Mouse (Mus musculus): ENCODE measurements around the gene Rab25. TPM values are rescaled to one million over a fixed set of nuclear protein-coding genes. Genes with fewer than 3 reads are reported as not detected.
"Not testable (repeated sequence)": the region's sequence is repeated elsewhere in the genome, so short reads cannot be mapped to it uniquely, and the experiment has no call there.

The Rab25 gene
- total RNA-seq (2017) = not detected in 2 replicates

- no peak for ATAC-seq (replicated peaks in 1 of 2; ENCODE audit: insufficient read depth in 1 of 2, low FRiP score in 2 of 2, low TSS enrichment in 1 of 2, low read depth in 1 of 2, poor library complexity in 2 of 2, severe bottlenecking in 2 of 2)
Measured at GRCm38 (mm10) chr3:88548180-88548917, at the start of gene Rab25. Gene Rab25 (minus strand): TSS chr3:88548300.

GRCm38 (mm10) chr3:88596547-88596946, 48.4 kb upstream of the Rab25 start:
- not testable (repeated sequence) for ATAC-seq (replicated peaks in 1 of 2; ENCODE audit: insufficient read depth in 1 of 2, low FRiP score in 2 of 2, low TSS enrichment in 1 of 2, low read depth in 1 of 2, poor library complexity in 2 of 2, severe bottlenecking in 2 of 2)

DNA sequence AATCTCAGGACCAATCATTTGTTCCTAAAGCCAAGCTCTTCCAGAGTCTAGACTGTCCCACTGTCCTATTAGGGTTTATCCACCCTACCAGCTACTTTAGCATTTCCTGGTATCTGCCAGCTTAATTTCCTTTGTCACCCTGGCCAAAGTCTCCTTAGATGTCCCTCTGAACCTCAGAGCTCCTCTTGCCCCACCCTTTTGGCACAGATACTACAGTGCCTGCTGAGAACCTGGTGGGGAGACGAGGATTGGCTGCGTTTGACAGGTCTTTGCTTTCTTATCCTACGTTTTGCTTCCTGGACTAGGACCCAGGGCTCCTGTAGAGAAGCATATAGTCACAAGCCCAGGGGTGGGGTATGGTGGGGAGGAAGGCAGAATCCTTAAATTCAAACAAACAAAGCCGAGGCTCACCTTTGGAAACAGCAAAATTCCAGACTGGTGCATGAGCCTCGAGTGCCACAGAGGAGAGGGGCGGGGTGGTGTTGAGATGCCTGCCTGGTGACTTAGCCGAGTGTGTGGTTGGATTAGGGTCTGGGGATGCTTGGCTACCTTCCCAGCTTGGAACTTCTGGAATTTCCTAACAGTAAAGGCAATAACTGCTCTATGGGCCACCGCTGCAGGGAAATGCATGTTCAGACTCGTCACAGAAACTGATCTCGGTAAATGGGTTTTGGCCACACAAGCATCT, 45.9 kb upstream of the Rab25 start:
- no peak for ATAC-seq (replicated peaks in 1 of 2; ENCODE audit: insufficient read depth in 1 of 2, low FRiP score in 2 of 2, low TSS enrichment in 1 of 2, low read depth in 1 of 2, poor library complexity in 2 of 2, severe bottlenecking in 2 of 2)

DNA sequence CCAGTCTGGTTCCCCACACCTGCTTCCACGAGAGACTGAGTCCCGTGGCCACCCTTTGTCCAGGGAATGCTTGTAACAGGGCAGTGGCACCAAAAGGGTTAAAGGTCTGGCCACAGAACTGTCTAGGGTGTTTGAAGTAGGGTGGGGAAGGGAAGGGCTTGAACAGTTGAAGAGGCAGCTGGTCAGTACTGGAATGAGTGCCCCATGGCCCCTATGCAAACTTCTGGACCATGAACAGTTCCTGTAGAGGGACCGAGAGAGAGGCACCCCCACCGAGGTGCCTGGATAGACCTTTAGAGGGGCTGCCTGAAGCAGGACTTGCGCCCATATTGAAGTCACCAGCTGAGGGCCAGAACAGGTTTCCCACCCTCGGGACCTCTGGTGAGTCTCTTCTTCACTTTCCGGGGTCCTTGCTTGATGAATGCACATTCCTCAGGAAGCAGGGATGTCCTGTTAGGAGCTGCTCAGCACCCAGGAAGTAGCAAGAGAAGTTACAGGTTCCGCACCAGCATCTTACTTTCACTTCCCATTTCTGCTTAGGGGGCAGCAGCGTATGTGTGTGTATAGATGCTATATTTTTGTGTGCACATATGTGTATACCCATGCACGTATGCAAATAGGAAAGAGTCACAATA, 45.0 kb upstream of the Rab25 start:
- ATAC-seq (replicated peaks in 1 of 2; ENCODE audit: insufficient read depth in 1 of 2, low FRiP score in 2 of 2, low TSS enrichment in 1 of 2, low read depth in 1 of 2, poor library complexity in 2 of 2, severe bottlenecking in 2 of 2) = no peak; a peak in 1 of 4 replicates

GRCm38 (mm10) chr3:88591950-88592731, 44.0 kb upstream of the Rab25 start:
- ATAC-seq (replicated peaks in 1 of 2; ENCODE audit: insufficient read depth in 1 of 2, low FRiP score in 2 of 2, low TSS enrichment in 1 of 2, low read depth in 1 of 2, poor library complexity in 2 of 2, severe bottlenecking in 2 of 2) = peak; percentile 42 to 63; a peak in 2 of 4 replicates

- ATAC-seq (replicated peaks in 1 of 2; ENCODE audit: insufficient read depth in 1 of 2, low FRiP score in 2 of 2, low TSS enrichment in 1 of 2, low read depth in 1 of 2, poor library complexity in 2 of 2, severe bottlenecking in 2 of 2) = no peak
Measured at GRCm38 (mm10) chr3:88591044-88591443, 42.9 kb upstream of the Rab25 start.

DNA sequence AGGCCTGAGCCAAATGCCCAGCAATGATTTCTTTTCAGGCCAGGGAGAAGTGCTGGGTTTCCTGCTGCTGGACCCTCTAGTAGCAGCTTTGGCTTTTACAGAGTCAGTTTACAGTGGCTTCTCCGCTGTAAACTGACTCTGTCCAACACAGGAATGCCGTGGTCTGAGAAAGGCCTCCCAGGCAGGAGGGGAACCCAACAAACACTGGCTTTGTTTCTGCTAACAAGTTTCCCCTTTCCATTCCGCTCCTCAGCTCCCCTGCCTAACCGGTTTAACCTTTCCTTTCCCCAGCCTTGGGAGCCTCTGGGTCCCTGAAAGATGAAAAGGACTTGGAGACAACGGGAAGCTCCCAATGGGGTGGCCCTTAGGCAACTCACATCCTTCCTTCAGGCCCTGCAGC, 42.1 kb upstream of the Rab25 start:
- no peak for ATAC-seq (replicated peaks in 1 of 2; ENCODE audit: insufficient read depth in 1 of 2, low FRiP score in 2 of 2, low TSS enrichment in 1 of 2, low read depth in 1 of 2, poor library complexity in 2 of 2, severe bottlenecking in 2 of 2)

GRCm38 (mm10) chr3:88586640-88587039, 38.5 kb upstream of the Rab25 start:
- ATAC-seq (replicated peaks in 1 of 2; ENCODE audit: insufficient read depth in 1 of 2, low FRiP score in 2 of 2, low TSS enrichment in 1 of 2, low read depth in 1 of 2, poor library complexity in 2 of 2, severe bottlenecking in 2 of 2) = no peak

GRCm38 (mm10) chr3:88585769-88586168, 37.7 kb upstream of the Rab25 start:
- ATAC-seq (replicated peaks in 1 of 2; ENCODE audit: insufficient read depth in 1 of 2, low FRiP score in 2 of 2, low TSS enrichment in 1 of 2, low read depth in 1 of 2, poor library complexity in 2 of 2, severe bottlenecking in 2 of 2) = no peak

GRCm38 (mm10) chr3:88579454-88580117, 31.5 kb upstream of the Rab25 start:
- ATAC-seq (replicated peaks in 1 of 2; ENCODE audit: insufficient read depth in 1 of 2, low FRiP score in 2 of 2, low TSS enrichment in 1 of 2, low read depth in 1 of 2, poor library complexity in 2 of 2, severe bottlenecking in 2 of 2) = peak; percentile 74 to 93

DNA sequence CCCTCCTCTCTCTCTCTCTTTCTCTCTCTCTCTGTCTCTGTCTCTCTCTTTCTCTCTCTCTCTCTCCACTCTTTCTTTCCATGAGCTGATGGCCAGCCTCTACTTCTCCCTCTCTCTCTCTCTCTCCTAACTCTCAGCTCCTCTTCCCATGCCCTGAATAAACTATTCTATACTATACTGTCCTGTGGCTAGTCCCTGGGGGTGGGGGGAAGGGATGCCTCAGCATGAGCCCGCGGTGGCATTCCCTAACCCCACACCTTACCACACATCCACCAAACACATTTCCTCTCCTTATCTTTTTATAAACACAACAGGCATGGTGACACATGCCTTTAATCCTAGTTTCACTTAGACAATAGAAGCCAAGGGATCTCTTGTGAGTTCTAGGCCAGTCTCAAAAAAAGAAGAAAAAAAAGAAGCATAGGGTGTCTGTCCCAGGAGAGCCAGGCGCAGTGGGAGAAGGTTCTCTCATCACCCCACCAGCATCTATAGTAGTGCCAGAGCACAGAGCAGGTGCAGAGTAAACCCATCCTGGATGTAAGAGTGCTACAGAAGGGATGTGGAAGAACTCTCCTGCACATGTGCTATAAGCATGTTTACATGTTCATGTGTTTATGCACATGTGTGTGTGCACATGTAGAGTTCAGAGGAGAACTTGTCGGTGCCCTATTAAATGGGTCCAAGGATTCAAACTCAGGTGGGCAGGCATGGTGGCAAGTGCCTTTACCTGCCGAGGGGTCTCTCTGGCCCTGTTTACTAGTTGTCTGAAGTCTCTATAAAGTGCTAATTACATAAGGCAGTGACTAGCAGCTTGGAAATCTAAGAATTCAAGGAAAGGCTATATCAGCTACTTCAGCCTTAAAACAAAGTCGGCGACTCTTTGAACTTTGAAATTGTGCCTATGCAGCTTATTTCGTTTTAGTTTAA, 30.7 kb upstream of the Rab25 start:
- ATAC-seq (replicated peaks in 1 of 2; ENCODE audit: insufficient read depth in 1 of 2, low FRiP score in 2 of 2, low TSS enrichment in 1 of 2, low read depth in 1 of 2, poor library complexity in 2 of 2, severe bottlenecking in 2 of 2) = no peak

- not testable (repeated sequence) for ATAC-seq (replicated peaks in 1 of 2; ENCODE audit: insufficient read depth in 1 of 2, low FRiP score in 2 of 2, low TSS enrichment in 1 of 2, low read depth in 1 of 2, poor library complexity in 2 of 2, severe bottlenecking in 2 of 2)
Measured at GRCm38 (mm10) chr3:88577846-88578245, 29.7 kb upstream of the Rab25 start.

DNA sequence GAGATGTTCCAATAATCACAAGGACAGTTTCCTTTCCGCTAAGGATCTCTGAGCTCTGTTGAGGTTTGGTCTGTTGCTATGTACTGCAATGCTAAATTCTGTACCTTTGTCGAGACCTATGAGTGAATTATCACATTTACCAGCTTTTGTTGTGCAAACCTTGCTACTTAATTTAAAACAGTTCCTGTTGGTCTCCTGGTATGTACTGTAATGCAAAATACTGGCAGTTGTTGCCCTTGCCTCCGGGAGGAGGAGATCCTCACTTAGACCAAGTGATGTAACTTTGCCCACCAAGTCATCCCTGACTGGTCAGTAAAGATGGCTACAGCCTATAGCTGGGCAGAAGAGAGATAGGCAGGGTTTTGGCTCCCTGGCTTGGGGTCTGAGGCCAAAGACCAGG, 27.4 kb upstream of the Rab25 start, which contains the start of gene Ssr2:
Gene Ssr2 (plus strand): TSS at position 337 of the 400 bp plus-strand sequence.
- no peak for ATAC-seq (replicated peaks in 1 of 2; ENCODE audit: insufficient read depth in 1 of 2, low FRiP score in 2 of 2, low TSS enrichment in 1 of 2, low read depth in 1 of 2, poor library complexity in 2 of 2, severe bottlenecking in 2 of 2)

DNA sequence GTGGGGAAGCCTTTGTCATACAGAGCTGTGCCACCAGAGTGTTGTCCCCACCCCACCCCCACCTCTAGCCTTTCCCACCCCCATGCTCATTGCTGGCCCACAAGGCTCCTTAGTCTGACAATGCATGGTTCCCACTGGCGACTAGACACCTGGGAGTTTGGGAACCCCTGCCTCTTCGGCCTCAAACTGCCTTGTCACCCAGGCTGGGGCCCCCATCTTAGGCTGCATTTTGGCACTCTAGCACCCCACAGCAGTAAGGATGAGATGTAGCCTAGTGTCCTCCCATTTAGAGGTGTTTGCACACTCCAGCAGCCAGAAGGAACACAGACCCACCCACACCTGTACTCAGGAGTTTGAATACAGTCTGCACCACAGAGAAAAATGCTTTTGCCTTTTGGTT, 25.7 kb upstream of the Rab25 start:
- ATAC-seq (replicated peaks in 1 of 2; ENCODE audit: insufficient read depth in 1 of 2, low FRiP score in 2 of 2, low TSS enrichment in 1 of 2, low read depth in 1 of 2, poor library complexity in 2 of 2, severe bottlenecking in 2 of 2) = no peak

DNA sequence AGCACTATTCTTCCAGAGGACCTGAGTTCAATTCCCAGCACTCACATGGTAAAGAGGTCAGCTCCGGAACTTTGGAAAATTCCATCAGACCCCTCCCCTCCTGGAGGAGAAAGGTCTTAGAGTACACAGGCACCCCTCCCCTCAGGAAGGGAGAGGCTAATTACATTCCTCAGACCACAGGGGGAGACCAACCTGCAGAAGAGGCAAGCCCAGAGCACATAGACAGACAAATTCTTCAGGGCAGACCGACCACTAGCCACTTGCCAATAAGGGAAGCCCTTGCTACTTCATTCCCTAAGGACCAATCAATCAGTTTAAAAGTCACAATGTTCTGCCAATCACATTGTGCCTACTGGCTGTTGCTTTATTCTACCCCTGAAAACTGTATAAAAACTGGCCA, 24.7 kb upstream of the Rab25 start:
- no peak for ATAC-seq (replicated peaks in 1 of 2; ENCODE audit: insufficient read depth in 1 of 2, low FRiP score in 2 of 2, low TSS enrichment in 1 of 2, low read depth in 1 of 2, poor library complexity in 2 of 2, severe bottlenecking in 2 of 2)

DNA sequence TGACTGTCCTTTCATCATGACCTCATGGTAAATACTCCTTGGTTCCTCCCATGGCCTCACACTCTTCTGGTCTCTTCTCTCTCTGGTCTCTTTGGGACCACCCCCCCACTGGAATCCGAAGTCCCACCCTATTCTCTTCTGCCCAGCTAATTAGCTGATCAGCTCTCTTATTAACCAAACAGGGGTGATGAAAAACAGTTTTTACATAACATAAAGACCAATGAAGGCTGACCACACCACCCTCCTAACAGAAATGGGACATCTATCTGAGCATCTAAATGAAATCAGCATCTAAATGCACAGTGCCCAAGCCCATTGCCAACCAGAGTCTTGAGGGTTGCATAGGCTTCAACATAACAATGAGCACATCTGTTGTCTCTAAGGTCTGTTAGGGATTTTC, 23.8 kb upstream of the Rab25 start:
- ATAC-seq (replicated peaks in 1 of 2; ENCODE audit: insufficient read depth in 1 of 2, low FRiP score in 2 of 2, low TSS enrichment in 1 of 2, low read depth in 1 of 2, poor library complexity in 2 of 2, severe bottlenecking in 2 of 2) = no peak
